Mouse (Mus musculus) CD8-positive naive resting alpha-beta T cell, adult 2 months (primary cell): ENCODE measurements around the gene Kbtbd12.

Source experiments
- DNase-seq, 2 experiments: peaks; one replicate each; pipeline ENCODE4 v3.0.0; 2022; ENCODE audit warnings: low read depth in 2 of 2, low spot score in 2 of 2

Gene Kbtbd12

DNA sequence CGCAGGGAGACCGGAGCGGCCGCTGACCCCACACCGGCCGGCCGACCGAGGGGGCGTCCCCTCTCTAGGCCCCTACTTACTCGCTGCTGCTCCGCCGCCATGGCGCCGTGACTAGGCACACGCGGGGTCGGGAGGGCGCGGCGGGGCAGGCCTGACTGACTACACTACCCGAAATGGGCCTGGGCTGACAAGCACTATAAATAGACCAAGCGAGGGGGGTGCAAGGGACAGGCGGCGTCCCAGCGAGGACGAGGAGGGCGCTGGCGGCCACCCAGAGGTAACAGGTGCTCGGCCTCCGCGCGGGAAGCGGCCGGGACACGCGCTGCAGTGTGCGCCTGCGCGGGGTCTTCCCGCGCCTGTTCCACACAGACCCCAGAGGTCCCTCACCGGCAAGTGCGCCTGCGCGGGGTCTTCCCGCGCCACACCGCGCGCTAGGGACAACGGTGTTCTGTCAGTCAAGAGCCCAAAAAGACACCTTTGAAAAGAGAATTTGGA lies 10.4 kb downstream of the Kbtbd12 start:
- peak in 1 of 2 experiments; percentile 14 for DNase-seq

DNA sequence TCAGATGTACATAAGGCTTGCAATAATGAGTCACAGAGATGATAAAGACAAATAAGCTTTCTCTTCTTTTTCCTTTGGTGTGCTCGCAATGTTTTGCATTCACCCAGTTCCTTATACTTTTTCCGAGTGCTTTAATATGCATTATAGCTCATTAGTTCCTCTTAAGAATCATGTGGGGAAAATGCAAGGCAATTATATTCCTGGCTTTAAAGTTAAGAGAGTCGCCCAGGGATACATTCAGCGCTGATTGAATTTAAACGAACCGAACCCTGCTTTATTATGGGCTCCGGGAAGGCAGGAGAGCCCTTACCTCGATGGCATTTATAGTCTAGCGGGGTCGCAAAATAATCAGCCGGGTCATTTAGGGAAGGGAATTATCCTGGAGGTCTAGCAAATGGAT lies 10.8 kb downstream of the Kbtbd12 start:
- no peak for DNase-seq

DNA sequence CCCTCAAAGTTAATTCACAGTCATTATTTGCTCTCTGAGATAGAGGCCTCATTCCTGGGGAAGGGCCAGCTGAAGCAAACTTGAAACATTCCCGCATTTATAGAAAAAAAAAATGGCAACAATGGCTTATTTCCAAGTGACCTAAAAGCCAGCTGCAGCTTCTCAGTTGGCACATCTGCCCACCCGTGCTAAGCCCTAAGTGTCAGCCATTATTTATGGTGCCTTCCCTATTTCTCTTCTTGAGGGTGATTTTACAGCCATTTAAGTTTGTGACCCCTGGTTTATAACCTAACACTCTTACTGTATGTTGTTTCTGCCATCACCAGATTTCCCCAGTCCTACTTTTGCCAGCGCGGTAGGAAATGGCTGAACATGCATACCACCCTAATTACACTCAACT lies 11.3 kb downstream of the Kbtbd12 start:
- DNase-seq = no peak

DNA sequence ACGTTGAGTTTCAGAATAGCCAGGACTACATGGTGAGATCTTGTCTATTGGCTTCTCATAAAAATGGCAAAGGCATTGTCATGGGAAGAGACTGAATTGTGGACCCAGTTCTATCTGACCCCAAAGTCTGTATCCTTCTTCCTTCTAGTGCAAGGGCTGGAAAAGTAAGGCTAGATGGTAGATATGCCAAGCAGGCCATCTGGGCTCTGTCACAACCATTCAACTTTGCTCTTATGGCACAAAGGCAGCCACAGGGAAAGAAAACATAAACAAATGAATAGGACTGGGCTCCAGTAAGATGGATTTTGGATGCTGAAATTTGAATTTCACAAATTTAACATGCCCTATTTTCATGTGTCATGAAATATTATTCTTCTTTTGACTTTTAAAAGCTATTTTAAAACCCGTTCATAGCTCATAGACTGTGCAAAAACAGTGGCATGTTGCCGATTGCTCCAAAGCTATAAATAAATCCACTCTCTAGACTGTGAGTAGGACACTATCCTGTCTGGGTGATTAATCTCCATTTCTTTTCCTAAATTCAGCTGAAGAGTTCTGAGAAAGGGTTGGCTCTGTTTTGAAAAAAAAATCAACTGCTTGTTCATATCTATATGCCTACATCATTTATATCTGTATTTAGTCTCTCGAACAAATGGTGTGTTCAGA lies 15.8 kb downstream of the Kbtbd12 start:
- DNase-seq = no peak

DNA sequence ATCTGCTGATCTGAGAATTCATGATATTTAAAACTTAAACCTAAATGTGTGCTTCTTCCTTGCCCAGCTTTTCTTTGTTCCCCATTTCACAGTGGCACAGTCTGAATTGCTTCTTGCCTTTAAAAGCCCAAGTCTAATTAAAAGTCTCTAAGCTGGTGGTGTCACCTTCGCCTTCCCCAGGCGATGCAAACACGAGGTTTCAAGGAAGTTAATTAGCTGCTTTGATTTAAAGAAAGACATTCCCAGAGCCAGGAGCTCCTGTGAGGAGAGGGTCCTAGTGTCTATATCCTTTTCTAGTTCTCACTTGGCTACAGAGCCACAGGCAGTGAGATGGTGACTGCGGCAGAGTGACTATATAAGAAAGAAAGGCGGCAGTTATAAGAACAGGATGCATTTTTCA lies 18.2 kb downstream of the Kbtbd12 start:
- no peak for DNase-seq

DNA sequence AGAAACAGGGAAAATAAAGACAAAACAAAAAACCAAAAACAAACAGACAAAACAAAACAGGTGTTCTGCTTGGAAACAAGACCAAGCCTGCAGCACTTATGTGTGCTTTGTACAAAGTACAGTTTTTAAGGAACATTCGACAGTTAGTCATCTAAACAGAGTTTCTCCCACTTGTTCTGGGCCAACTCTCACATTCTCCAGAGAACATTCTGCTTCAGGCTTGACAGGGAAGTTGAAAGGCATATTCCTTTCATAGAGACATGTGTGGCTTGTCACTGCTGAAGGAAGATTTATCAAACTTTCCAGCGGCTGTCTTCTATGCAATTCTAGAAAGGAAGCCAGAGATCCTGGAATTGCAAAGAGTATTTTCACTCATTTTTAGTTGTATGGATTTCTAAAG lies 22.4 kb downstream of the Kbtbd12 start:
- no peak for DNase-seq

DNA sequence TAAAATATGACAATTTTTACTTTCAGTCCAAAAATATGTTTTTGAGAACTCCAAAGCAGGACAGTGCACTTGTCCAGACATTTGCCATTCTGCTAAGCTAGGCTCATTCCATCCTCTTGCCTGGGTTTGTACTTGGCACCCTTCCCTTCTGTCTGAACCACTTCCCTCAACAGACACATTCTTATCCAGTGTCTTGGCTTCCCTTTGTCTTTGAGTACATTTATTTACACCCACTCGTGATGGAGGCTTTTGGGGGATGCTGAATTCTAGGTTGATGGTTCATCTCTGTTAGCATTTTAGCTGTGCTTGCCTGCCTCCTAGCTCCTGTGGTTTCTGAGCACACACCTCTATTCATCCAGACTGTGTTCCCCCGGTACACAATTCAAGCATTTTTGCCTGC lies 31.3 kb downstream of the Kbtbd12 start:
- no peak for DNase-seq

DNA sequence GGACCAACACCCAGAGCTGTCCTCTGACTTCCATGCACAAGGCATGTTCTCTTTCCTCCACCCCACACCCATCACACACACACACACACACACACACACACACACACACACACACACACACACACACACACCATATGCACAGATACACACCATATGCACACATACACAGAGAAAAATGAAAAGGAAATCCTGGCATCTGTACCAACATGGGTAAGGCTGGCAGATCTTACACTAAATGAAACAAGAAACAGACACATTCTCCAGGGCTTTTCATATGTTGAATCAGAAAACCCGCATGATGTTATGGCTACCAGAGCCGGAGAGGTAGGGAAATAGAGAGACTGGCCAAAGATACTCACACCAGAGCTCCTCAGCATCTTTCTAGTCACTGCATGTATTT lies 32.0 kb downstream of the Kbtbd12 start:
- DNase-seq = no peak

DNA sequence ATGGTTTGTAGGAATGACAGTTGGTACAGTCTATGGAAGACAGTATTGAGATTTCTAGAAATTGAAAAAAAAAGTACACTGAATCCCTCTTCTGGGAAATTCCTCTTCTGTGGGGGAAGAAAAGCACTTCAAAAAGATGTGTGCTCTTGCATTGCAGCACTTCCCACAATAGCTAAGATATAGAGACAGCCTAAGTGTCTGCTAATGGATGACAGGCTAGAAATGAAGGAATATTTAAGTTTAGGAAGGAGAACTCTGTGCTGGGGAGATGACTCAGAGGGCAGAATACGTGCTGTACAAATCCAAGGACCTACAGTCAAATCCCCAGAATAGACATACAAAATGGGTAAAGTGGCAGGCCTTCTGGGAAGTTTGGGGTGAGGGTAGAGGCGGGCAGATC lies 32.5 kb downstream of the Kbtbd12 start:
- no peak for DNase-seq

DNA sequence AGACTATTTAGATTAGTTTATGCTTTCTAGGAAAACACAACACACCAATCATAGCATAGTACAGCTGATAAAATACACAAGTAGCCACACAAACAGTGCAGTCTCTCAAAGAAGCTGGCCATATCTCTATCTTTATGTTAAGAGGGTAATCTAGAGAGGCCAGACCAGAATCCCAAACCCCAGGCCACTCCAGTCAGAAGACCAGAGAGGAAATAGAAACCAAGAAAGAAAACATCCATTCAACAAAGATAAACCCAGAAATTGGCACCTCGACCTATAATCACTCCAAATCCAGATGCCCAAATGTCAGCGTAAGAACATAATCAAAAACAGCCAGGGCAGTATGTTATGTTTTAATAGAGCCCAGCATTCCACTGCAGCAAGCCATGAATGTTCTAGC lies 41.6 kb downstream of the Kbtbd12 start:
- DNase-seq = no peak

DNA sequence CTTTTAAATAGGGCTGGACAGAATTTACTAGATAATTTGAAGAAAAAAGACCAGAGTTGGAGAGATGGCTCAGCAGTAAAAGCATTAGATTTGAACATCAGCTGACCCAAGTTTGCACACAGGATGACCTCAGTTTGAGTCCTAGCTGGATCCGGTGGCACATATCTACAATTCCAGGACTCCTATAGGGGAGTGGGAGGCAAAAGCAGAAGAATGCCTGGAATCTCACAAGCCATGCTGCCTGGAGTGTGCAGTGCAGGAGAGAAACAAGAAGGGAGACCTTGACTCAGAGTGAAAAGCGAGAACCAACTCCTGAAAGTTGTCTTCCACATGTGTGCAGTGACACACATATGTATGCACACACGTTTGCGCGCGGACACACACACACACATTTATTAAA lies 45.4 kb downstream of the Kbtbd12 start:
- DNase-seq = no peak

DNA sequence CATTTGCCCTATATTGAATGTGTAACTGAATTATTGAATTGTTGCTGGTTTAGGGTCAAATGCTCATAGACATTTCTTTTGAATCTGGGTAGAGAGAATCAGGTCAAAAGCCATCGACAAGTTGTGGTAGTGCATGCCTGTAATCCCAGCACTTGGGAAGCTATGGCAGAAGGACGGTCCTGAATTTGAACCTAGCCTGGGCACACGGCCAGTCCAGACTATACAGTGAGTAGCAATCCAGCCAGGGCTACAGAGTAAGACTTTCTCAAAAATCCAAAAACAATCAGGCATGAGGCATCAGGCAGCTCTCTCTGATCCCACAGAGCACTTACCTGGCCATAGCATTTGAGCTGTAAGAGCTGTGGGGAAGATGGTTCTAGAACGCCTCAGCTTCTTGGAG lies 47.5 kb downstream of the Kbtbd12 start:
- DNase-seq = no peak

DNA sequence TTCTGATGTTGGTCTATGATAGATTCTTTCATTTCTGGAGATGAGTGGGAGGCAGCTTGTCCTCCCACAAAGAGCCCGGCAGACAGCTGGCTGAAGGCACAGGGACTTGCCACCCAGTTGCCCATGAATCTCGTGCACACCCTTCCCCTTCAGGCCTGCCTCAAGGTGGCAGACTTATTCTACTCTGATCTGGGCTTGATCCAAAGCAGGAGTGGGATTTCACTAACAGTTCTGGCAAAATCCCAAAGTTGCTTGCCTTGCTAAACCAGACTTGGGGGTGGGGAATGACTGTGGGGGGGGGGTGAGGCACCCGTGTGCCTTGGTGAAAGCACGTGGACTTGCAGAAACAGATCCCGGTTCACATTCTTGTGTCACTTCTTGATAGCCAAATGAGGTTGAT lies 48.2 kb downstream of the Kbtbd12 start:
- DNase-seq = no peak

DNA sequence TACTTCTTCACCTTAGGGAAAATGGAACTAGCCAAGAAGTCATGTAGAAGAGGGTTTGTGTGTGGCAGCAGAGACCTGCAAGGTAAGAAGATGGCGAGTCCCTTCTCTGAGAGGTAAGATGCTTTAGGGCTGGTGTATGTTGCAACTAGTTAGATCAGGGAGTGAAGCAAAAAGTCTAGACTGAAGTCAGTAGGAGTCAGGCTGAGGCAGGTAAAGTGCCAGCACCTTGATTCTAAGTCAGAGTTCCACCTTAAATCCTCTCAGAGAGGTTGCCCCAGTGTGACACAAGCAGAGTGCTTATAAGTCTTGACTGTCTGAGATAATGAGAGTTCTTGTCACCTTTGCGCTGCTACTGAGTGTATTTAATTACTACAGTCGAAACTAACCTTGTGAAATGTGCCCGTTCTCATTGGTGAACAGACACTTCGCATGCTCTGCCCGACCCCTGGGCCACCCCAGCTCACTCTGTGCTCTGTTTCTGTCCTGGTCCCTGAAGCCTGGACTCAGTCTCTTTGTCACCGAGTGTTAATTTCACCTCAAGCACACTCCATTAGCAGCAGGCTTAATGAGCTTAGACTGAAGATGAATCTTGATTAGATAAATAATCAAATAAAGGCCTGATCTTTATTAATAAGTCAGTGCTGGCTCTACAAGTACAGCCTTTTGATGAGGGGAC lies 49.0 kb downstream of the Kbtbd12 start:
- DNase-seq = no peak

DNA sequence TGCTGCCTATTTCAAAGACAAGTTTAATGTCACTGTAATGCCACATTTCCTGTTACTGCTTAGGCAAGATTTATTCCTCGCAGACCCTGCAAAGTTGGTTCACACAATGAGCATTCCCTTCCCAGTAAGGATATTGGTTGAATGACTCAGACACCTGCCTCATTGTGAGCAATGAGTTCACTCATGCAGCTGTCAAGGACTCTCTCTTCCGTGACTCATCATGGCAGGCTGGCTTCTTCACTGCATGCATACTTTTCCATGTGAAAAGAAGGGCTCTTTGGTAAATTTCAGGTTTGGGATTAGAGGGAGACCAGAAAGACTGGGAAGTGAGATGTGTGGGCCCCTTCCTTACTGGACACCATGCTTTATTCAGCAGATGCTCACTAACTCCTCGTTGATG lies 50.7 kb downstream of the Kbtbd12 start:
- no peak for DNase-seq

DNA sequence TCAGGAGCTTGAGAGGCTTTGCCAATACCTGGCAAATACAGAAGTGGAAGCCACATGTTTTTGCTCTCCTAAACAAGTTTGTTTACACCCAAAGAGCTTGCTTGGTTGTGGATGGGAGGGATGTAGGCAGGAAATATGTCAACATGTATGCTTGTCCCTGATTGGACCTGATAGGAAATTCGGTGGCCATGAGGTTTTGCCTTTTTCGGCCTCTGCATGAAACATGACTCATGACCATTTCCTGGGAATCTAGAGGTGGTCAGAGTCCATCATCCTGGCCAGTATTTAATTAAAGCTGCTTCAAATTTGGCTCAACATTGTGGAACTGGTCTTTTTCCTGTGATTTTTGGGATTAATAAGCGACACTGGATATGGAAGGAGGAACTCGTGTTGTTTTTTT lies 53.8 kb downstream of the Kbtbd12 start:
- no peak for DNase-seq

DNA sequence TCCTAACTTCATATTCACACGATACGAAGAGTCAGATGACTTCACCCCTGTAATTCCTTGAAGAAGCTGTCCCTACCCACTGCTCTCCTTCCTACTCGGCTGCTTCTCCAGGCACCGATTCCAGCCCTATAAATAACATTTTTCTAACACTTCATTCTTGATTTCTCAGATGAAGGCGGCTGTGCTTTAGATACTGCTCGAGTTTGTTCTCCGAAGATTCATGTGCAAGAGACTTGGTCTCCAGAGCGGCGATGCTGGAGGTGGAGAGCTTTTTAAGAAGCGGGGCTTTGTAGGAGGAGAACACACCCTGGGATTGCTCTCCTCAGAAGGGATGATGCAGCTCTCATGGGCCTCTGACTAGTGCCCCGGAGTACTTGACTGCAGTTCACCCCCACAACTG lies 61.3 kb downstream of the Kbtbd12 start:
- DNase-seq = no peak

DNA sequence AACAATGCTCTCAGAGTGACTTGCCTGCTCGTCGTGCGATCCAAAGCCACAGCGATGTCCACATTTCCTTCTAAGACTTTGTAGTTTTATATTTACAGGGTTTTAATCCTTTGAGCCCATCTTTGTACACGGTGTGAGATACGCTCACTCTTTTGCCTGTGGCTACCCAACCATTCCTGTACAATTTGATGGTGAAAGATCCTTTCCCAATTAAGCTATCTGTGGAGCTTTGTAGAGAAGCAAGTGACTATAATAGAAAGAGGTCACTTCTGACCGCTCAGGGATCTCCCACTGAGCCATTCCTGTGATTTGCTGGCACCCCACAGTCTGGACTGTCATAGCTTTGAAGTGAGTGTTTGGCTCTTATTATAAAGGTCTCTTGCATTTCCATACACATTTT lies 71.1 kb downstream of the Kbtbd12 start:
- DNase-seq = no peak

DNA sequence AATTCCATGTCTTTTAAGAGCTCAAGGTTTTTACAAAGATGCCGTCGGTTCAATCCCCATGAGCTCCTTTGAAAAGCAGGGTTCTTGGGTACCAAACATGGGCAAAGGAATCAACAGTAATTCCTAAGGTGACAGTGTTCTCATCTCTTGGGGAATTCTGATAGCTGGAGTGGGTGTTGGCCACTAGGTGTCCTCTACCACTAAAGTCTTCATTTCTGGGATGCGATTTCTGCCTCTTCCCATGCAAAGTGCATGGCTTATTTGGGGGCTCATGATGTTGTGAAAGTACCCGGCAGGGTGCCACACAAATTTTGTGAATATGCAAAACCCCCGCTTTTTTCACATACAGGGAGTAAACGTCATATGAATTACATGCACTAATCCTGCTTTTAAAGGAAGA lies 72.7 kb downstream of the Kbtbd12 start:
- no peak for DNase-seq

DNA sequence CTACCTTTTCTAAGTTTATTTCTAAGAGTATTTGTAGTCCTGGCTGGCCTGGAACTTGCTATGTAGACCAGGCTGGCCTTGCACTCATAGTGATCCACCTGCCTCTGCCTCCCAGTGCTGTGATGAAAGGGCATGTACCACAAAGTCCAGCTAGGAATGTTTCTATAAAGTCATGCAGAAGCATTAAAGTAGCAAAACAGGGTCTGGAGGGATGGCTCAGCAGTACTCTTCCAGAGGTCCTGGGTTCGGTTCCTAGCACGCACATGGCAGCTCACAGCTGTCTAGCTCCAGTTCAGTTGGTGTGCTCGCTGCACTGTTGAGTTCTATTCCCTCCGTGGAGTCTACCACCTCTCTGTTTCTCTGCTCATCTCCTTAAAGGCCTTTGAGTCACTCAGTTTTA lies 77.6 kb downstream of the Kbtbd12 start:
- no peak for DNase-seq

DNA sequence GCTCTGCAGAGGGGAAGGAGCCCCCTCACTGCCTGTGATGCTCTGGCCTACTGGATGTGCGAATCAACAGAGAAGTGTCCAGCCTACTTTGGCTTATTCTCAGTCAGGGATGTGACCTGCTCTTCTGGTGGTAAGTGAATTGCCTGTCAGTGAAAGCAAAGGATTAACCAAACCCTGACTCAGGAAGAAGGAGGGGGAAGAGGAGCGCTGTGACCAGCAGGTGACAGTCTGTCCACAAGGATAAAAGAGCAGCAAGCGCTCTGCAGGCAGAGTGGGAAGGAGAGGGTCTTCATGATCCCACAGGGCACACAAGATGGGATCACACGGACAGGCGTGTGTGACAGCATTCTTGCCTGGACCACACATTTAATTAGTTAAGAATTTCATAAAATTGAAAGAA lies 78.1 kb downstream of the Kbtbd12 start:
- no peak for DNase-seq

DNA sequence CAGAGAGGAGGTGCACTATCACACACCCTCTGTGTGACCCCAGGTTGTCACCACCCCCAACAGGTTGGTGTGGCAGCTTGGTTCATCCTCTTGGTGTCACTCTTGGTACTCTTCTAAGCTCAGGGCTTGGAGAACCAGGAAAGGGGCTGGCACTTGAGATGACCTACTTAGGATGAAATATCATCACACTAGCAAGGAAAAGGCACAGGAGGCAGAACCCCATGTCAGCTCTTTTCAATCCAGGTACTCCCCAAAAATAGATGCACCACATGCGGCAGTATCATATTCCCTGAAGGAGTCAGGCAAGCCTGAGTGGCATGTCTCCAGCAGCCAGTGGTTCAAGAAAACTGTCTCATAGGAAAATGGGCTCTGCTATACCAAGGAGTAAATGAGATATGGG lies 79.7 kb downstream of the Kbtbd12 start:
- no peak for DNase-seq

DNA sequence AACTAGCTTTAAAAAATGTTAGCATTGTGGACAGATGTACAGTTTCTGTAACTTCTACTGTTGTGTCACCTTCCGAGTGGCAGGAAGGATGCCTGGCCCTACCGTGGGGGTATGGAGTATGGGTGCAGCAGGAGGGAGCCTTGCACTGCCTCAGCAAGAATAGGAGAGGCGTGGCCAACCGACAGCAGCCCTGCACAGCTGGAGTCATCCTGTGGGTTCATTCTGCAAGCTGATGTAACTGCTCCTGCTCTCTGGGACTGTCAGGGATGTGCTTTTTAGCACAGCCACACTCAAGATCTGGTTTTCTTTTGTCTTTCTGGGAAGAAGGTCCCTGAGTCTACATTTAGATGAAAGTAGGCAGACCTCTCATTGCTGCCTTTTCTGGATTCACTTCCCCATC lies 80.2 kb downstream of the Kbtbd12 start:
- DNase-seq = no peak
